Mouse (Mus musculus) olfactory bulb, adult 2 months (tissue): ENCODE data around the gene Ccdc13. TPM values are rescaled to one million over a fixed set of nuclear protein-coding genes. Genes with fewer than 3 reads are reported as not detected.
A peak's percentile ranks its signal among the peaks of the same experiment; 100 is the strongest.

Experiments
- H3K27ac ChIP-seq: fragments of 200-500 bp; 2 replicates; pipeline ENCODE4 v1.5.1; 2012; ENCODE audit warnings: low read depth, low read length; ENCODE audit not compliant: insufficient read depth
- H3K4me1 ChIP-seq: fragments of 200-500 bp; 2 replicates; pipeline ENCODE4 v1.6.1; 2012; ENCODE audit warnings: low read length; ENCODE audit not compliant: control insufficient read depth, insufficient read depth
- H3K4me3 ChIP-seq: fragments of 200-500 bp; 2 replicates; pipeline ENCODE4 v1.5.1; 2012; ENCODE audit warnings: mild to moderate bottlenecking, low read depth, low read length, moderate library complexity; ENCODE audit not compliant: insufficient read depth
- CTCF ChIP-seq: fragments of 200-500 bp; IDR thresholded peaks from 2 replicates; pipeline ENCODE4 v1.5.1; 2012; ENCODE audit warnings: low read depth, mild to moderate bottlenecking, low read length, moderate library complexity; ENCODE audit not compliant: insufficient read depth
- POLR2A ChIP-seq: fragments of 200-500 bp; IDR thresholded peaks from 2 replicates; pipeline ENCODE4 v1.6.1; 2012; ENCODE audit warnings: mild to moderate bottlenecking, low read depth, low read length, moderate library complexity; ENCODE audit not compliant: insufficient read depth
- WGBS: fragments of 180-500 bp; shearing (Covaris S2); methylation state at CpG from one replicate; pipeline ENCODE4 v1.1.7; 2018; 5-methylcytosine and 5-hydroxymethylcytosine counted together
- polyA plus RNA-seq: library from polyadenylated mRNA; stranded (reverse); fragments of >200 nt; gene quantifications from 2 replicates; pipeline ENCODE4 v1.2.4, GENCODE M21; 2012; ENCODE audit warnings: low replicate concordance; ENCODE audit not compliant: missing spikeins, insufficient read depth, insufficient read length

The Ccdc13 gene
- polyA plus RNA-seq, 1 experiment, result not detected

- WGBS, result 66% methylated on average over 10 of the region's 10 CpGs
- Histone ChIP-seq H3K27ac (peak overlapping the region; percentile 99), H3K4me3 (no peak overlapping the region; the same call in 1 of the 2 replicates), H3K4me1 (peaks cover 53% of the 10 kb centered on the region)
- TF ChIP-seq CTCF (no peak), POLR2A (no peak)
Observed at GRCm38 (mm10) chr9:121775951-121776350, 63.3 kb downstream of the Ccdc13 start.

- WGBS, result 83% methylated on average over 5 of the region's 5 CpGs
- 0 out of 2 replicates have a peak overlapping the region, but pooled peaks have one; percentile 34 for H3K27ac ChIP-seq
- no peak for TF ChIP-seq CTCF
- no peak for TF ChIP-seq POLR2A
- no peak overlapping the region for H3K4me3 ChIP-seq
- peaks cover 28% of the 10 kb centered on the region for H3K4me1 ChIP-seq
Observed at GRCm38 (mm10) chr9:121772412-121772811, 66.8 kb downstream of the Ccdc13 start.

GRCm38 (mm10) chr9:121765166-121765855 is 74.0 kb downstream of the Ccdc13 start:
- Histone ChIP-seq H3K27ac (no peak overlapping the region), H3K4me3 (no peak overlapping the region), H3K4me1 (peaks cover 60% of the 10 kb centered on the region)
- 78% methylated on average over 16 of the region's 16 CpGs for WGBS
- TF ChIP-seq CTCF (no peak), POLR2A (no peak)

GRCm38 (mm10) chr9:121763716-121764115 is 75.5 kb downstream of the Ccdc13 start:
- Histone ChIP-seq H3K27ac (no peak overlapping the region), H3K4me1 (peaks cover 61% of the 10 kb centered on the region), H3K4me3 (no peak overlapping the region)
- 66% methylated on average over 19 of the region's 19 CpGs for WGBS
- TF ChIP-seq POLR2A, result no peak
- no peak for TF ChIP-seq CTCF

GRCm38 (mm10) chr9:121762761-121763160 is 76.5 kb downstream of the Ccdc13 start:
- TF ChIP-seq POLR2A (no peak), CTCF (no peak)
- Histone ChIP-seq H3K27ac (no peak overlapping the region), H3K4me3 (no peak overlapping the region), H3K4me1 (peaks cover 67% of the 10 kb centered on the region)
- WGBS, result 83% methylated on average over 25 of the region's 25 CpGs

GRCm38 (mm10) chr9:121762248-121762647 is 77.0 kb downstream of the Ccdc13 start:
- TF ChIP-seq CTCF (no peak), POLR2A (no peak)
- H3K27ac ChIP-seq, result no peak overlapping the region

GRCm38 (mm10) chr9:121761787-121762186 is 77.5 kb downstream of the Ccdc13 start:
- Histone ChIP-seq H3K4me3 (0 out of 2 replicates have a peak overlapping the region, but pooled peaks have one; percentile 95), H3K27ac (no peak overlapping the region), H3K4me1 (peaks cover 72% of the 10 kb centered on the region)
- WGBS, result 73% methylated on average over 8 of the region's 8 CpGs
- no peak for TF ChIP-seq POLR2A
- TF ChIP-seq CTCF, result no peak

More at GRCm38 (mm10) chr9:121762248-121762647, 77.0 kb downstream of the Ccdc13 start:
- Histone ChIP-seq H3K4me3 (no peak overlapping the region), H3K4me1 (peaks cover 72% of the 10 kb centered on the region)
- WGBS, result 94% methylated on average over 10 of the region's 10 CpGs

- H3K4me3 ChIP-seq, result peak overlapping the region; percentile 95
- H3K4me1 ChIP-seq, result peaks cover 69% of the 10 kb centered on the region
- WGBS, result 37% methylated on average over 10 of the region's 10 CpGs
- TF ChIP-seq CTCF (no peak), POLR2A (no peak)
- peak overlapping the region; percentile 75; the same call in 1 of the 2 replicates for H3K27ac ChIP-seq
Observed at GRCm38 (mm10) chr9:121761091-121761665, 78.1 kb downstream of the Ccdc13 start.

GRCm38 (mm10) chr9:121760271-121761090 is 78.8 kb downstream of the Ccdc13 start:
- peaks cover 64% of the 10 kb centered on the region for H3K4me1 ChIP-seq
- WGBS, result 1% methylated on average over 43 of the region's 43 CpGs
- H3K4me3 ChIP-seq, result peak overlapping the region; percentile 95
- TF ChIP-seq CTCF (no peak), POLR2A (no peak)
- peak overlapping the region; percentile 75 for H3K27ac ChIP-seq
